Mouse (Mus musculus) cerebellum, postnatal 14 days (tissue): Measurements from ENCODE around the gene Ecpas.
A peak's percentile ranks its signal among the peaks of the same experiment; 100 is the strongest.

ENCODE experiments used
- DNase-seq, 2 experiments: peaks; one replicate each; pipeline ENCODE4 v3.0.0; 2021; ENCODE audit warnings: mixed read lengths in 2 of 2

The Ecpas gene

DNA sequence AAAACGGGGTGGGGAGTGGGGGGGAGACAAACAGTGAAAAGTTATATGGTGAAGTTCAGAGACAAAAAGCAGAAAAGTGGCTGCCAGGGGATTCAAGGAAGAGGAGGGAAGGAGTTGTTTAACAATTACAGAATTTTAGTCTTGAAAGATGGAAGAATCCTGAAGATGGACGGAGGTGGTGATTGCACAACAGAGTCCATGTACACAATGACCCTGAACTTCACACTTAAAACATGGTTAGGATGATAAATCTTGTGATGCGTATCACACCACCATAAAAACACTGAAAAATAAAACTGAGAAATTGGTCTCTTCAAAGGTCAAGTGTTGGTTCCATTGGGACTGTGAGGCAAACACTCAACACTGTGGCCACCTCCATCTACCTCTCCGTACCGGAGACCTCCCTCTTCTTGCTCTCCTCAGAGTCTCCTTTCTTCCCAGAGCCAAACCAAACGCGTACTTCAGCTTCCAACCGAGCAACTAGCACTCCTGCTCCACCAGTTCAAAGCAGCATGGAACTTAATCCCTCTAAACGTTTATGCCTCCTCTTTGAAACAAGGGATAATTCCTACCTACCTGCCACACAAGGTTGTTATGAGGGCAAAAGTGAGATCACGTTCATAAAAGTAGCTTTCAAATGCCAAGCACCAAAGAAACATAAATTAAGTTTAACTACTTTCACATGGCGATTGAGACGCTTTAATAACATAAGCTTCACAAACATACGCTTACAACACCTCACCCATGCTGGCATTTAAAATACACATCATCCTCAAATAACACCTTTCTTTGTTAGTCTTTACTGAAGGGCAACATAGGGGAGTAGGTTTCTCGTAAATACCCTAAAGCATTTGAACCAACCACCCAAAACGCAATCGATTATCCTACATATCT, 2.1 kb downstream of the Ecpas start:
- DNase-seq = no peak

GRCm38 (mm10) chr4:58907453-58907852, 5.1 kb downstream of the Ecpas start:
- no peak for DNase-seq

DNA sequence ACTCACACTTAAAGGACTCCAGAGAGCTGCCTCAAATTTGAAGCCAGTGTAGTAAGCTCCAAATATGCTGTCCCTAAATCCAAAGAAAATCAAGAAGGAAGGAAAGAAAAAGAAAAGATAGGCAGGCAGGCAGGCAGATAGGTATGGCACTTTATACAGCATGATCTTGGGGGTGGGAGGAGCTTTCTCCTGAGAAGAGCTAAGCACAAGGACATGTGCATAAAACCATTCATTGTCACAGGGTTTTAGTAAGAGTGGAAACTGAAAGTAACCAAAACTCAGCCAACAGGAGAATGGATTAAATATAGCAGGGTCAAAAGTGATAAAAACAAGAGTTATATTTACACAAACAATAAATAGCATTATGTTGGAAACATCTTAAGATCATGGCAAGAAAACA, 14.2 kb downstream of the Ecpas start:
- no peak for DNase-seq

DNA sequence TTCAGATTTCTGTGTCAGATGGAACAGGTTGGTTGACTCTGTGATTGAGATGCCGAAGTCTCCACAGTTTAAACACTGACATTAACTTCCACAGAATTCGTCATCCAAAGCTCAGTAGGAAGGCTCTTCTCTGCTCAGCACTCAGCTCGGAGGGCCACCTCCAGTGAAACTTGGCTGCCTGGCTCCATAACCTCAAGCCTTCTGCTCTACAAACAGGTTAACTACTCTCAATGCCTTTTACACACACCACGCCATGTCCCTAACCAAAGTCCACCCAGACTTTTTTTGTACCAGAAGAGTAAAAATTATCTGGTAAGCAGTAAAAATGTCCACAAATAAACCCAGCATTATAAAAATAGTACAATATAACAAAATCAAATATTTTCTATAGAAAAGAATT, 15.1 kb downstream of the Ecpas start:
- DNase-seq = no peak

GRCm38 (mm10) chr4:58894399-58894798, 18.1 kb downstream of the Ecpas start:
- DNase-seq = no peak

DNA sequence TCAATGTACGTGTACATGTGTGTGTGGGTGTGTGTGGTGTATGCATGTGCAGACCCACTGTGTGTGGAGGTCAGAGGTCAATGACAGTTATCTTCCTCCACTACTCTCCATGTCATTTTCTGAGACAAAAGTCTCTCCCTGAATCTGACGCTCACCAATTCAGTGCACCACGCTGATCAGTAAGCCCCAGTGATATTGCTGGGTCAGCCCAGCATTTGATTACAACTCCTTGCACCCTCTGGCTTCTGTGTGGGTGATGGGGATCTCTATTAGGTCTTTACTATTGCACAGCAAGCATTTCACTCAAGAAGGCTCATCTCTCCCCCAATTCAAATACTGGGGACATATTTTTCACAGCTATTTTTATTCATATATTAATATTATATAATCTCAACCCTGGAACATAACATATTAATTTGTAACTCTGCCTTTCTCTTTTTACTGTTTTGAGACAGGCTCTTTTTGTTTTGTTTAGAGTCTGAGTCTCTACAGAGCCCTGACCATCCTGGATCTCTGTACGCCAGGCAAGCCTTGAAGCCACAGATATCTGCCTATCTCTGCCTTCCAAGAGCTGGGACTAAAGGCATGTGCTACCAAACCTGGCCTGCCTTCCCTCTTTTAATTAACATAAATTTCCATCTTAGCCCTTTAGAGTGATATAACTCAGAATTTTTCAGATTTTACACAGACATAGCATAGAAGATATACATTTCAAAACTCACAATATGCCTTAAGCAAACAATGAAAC, 22.3 kb downstream of the Ecpas start:
- DNase-seq = no peak

- no peak for DNase-seq
These were observed 24.0 kb downstream of the Ecpas start for GRCm38 (mm10) chr4:58888568-58888967.

DNA sequence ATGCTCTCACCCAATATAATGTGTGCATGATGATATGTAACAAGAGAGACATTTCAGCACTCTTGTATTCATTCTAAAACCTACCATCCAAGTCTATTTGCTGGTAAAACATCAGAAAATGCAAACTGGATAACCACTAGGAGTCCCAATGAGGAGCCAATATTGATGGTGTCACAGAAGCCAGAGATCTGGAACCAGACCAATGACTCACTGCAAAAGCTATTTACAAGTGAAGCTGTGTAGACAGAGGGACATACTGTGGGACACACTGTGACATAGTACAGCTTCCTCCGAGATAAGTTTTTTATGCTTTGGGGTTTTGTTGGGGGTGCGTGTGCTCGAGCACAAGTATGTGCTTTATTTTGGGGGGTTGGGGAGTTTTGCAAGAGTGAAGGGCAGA, 24.9 kb downstream of the Ecpas start:
- DNase-seq = no peak

DNA sequence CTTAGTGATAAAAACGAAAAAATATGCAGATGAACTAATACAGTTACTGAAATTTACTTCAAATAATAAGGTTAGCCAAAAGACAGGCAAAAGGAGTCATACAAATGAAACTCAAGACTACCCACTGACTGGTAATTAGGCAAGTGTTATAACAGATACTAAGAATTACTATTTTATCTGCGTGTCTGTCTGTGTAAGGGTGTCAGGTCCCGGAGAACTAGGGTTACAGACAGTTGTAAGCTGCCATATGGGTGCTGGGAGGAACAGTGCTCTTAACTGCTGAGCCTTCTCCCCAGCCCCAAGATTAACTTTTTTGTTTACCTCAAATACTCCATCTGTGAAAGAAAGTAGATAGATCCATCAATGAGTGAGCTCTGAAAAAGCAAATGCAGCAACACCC, 25.8 kb downstream of the Ecpas start:
- DNase-seq = no peak

GRCm38 (mm10) chr4:58885341-58885740, 27.2 kb downstream of the Ecpas start:
- no peak for DNase-seq

GRCm38 (mm10) chr4:58883841-58884240, 28.7 kb downstream of the Ecpas start:
- DNase-seq = no peak

DNA sequence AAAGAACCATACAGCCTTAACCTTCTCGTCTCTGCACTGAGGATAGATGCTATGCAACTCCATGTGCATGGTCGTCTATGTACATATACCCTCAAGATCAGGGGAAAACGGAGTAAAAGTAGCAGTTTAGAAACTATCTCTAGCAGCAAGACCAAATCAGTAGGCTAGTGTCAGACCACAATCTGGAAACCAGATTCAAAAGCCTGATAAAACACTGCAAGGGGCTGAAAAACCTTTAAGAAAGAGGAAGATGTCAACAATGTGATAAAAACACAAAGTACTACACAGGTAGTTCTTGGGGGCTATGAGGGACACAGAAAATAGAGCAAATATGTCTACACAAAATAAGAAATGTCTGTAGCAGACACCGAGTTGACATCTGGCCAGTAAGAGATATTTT, 38.2 kb downstream of the Ecpas start:
- DNase-seq = no peak

GRCm38 (mm10) chr4:58867242-58867641, 45.3 kb downstream of the Ecpas start:
- peak; percentile 49 to 63 for DNase-seq

GRCm38 (mm10) chr4:58832908-58833307, 79.6 kb downstream of the Ecpas start:
- DNase-seq = no peak

- DNase-seq = peak; percentile 4 to 5
These were observed 86.6 kb downstream of the Ecpas start for GRCm38 (mm10) chr4:58825921-58826320.

DNA sequence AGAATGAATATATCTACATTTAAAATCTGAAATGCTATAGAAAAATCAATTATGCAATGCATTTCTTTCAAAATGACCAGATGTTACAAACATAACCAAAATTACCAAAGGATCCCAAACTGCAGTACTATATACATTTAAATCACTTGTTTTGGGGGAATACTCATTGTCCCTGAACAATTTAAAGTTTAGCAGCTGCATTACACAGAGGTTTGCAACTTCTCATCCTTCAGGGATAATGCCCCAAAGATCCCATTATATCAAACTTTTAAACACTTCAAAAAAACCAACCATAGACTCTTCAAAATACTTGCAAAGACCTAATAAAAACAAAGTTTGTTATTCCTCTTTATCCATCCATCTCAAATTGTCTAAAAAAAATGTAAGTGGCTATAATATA, 124.9 kb downstream of the Ecpas start, which contains the start of gene Olfr267:
Gene Olfr267 (minus strand): TSS at position 101 of the 400 bp plus-strand sequence.
- DNase-seq = no peak

- DNase-seq = peak; percentile 27 to 32
These were observed 125.9 kb downstream of the Ecpas start for GRCm38 (mm10) chr4:58786659-58787058.

DNA sequence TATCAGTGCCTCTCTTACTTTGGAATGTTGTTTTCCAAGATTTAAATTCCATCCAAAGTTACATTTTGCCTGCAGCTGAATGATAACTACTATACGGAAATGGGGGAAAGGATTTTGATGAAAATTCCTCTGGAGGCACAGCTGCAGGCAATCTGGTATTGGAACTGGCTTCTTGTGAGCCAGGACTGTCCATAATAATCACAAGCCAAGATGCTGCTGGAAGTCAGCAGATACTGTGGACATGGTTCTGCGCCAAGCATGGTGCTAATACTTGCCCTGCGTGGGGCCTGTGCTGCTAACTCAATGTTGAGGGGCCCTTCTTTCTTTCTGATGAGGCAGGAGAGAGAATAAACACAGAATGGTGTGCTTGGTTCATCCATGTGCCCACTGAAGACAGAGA, 149.1 kb downstream of the Ecpas start:
- DNase-seq = no peak

DNA sequence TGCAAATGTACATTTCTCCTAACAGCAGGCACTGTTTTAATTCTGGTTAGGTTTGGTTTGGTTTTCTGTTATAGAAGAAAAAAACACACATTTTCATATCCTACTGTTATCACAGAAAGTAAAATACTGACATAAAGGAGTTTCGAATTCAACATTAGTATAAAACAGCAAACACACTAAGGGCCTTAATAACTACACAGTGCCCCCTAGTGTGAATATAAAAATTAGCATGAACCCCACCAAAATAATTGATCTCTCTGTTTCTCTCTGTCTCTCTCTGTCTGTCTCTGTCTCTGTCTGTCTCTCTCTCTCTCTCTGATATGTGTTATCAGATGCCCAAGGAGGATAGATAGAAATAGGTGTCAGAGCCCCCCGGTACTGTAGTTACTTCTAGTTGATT, 163.0 kb downstream of the Ecpas start:
- peak in 1 of 2 experiments; percentile 9 for DNase-seq

DNA sequence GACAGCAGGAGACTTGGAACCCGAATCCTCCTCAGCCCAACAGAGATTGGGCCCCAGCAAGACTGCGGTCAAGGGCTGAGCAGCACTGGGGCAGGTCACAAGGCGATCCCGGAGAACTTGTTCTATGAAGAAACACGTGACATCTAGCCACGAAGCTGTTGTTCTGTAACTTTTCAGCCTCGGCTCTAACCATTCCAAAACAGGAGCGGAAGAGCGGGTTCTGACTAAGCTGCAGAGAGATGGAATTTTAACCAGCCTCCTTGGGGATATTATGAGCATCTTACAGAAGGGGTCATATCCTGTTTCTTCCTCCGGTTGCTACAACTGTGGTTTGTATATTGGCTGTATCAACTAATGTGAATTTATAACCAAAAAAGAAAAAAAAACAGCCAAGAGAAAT, 163.4 kb downstream of the Ecpas start:
- DNase-seq = peak in 1 of 2 experiments; percentile 3
